Mouse (Mus musculus) limb, embryonic 15.5 days (tissue): ENCODE measurements around the gene Slc9c1. TPM values are rescaled to one million over a fixed set of nuclear protein-coding genes. Genes with fewer than 3 reads are reported as not detected.

Experiments used
- ATAC-seq: fragments of 200-750 bp; cut with Nextera tagmentation; 2 replicates; pipeline ENCODE4 v1.8.0; 2017; ENCODE audit warnings: low read depth, moderate TSS enrichment; ENCODE audit not compliant: insufficient number of reproducible peaks, low FRiP score, low TSS enrichment
- H3K27ac ChIP-seq: fragments of 300-500 bp; sonication (generic); 2 replicates; pipeline ENCODE4 v1.5.1; 2015; ENCODE audit warnings: moderate library complexity, mild to moderate bottlenecking, inconsistent platforms
- H3K27me3 ChIP-seq: fragments of 300-500 bp; sonication (generic); 2 replicates; pipeline ENCODE4 v1.6.1; 2015; ENCODE audit warnings: inconsistent platforms
- H3K36me3 ChIP-seq: fragments of 300-500 bp; sonication (generic); 2 replicates; pipeline ENCODE4 v1.6.1; 2015; ENCODE audit warnings: inconsistent platforms
- H3K4me1 ChIP-seq: fragments of 300-500 bp; sonication (generic); 2 replicates; pipeline ENCODE4 v1.6.1; 2015; ENCODE audit warnings: inconsistent platforms
- H3K4me2 ChIP-seq: fragments of 300-500 bp; sonication (generic); 2 replicates; pipeline ENCODE4 v1.6.1; 2015; ENCODE audit warnings: mild to moderate bottlenecking, inconsistent platforms
- H3K4me3 ChIP-seq: fragments of 300-500 bp; sonication (generic); 2 replicates; pipeline ENCODE4 v1.5.1; 2015; ENCODE audit warnings: mild to moderate bottlenecking, inconsistent platforms
- H3K9ac ChIP-seq: fragments of 300-500 bp; sonication (generic); 2 replicates; pipeline ENCODE4 v1.6.1; 2015; ENCODE audit warnings: inconsistent platforms
- H3K9me3 ChIP-seq: fragments of 300-500 bp; sonication (generic); 2 replicates; pipeline ENCODE4 v1.6.1; 2016; ENCODE audit warnings: inconsistent platforms
- WGBS: fragments of 180-500 bp; shearing (Covaris S2); methylation state at CpG from one replicate; pipeline ENCODE4 v1.1.7; 2015; 5-methylcytosine and 5-hydroxymethylcytosine counted together
- polyA plus RNA-seq: library from polyadenylated mRNA; unstranded; fragments of >200 nt; fragmentation: Nextera tagmentation; extraction: Ambion mirVana; gene quantifications from 2 replicates; pipeline ENCODE4 v1.2.1, GENCODE M21; 2015

The Slc9c1 gene
- polyA plus RNA-seq, 1 experiment from 2014 or later = not detected

DNA sequence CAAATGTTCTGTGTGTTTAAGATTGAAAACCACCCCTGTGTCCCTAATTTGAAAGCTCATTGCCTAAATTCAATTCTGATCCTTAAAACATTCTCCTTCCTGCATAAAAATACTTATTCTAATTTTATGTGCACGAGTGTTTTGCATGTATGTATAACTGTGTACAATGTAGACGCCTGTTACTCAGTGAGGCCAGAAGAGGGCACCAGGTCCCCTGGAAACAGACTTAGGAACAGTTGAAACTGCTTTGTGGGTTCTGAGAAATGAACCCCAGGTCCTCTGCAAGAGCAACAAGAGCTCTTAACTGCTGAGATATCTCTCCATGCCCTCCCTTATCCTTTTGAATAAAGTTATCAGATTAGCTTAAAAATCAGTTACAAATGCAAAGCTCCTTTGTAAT is 47.4 kb downstream of the Slc9c1 start:
- Histone ChIP-seq H3K27ac (no peak overlapping the region), H3K4me2 (no peak overlapping the region), H3K27me3 (no peaks in the 10 kb centered on the region), H3K4me3 (no peak overlapping the region), H3K9me3 (no peaks in the 10 kb centered on the region), H3K9ac (no peak overlapping the region), H3K36me3 (no peaks in the 10 kb centered on the region), H3K4me1 (no peaks in the 10 kb centered on the region)
- 16% methylated on average over 2 of the region's 2 CpGs for WGBS
- ATAC-seq = no peak

DNA sequence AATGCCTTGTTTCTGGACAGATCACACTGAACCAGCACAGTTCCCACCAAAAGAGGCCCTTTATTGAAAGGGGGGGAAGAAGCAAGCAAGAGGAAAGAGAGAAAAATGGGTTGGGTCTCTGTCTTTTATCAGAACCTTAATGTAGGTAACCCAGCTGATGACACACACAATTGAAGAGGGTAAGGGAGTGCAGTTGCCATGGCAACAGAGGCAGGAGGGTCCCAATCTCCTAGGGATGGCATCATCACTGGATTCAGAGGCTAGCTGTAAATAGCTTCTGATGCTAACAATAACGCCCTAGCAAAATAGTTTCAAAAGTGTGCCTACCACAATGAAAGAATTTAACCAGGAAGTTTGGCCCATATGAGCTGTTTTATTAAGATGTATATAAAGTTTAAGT is 58.5 kb downstream of the Slc9c1 start:
- Histone ChIP-seq H3K36me3 (no peaks in the 10 kb centered on the region), H3K9ac (no peak overlapping the region), H3K4me3 (no peak overlapping the region), H3K4me1 (no peaks in the 10 kb centered on the region), H3K9me3 (no peaks in the 10 kb centered on the region), H3K27me3 (no peaks in the 10 kb centered on the region), H3K27ac (no peak overlapping the region), H3K4me2 (no peak overlapping the region)
- WGBS = 73% methylated on average over 1 of the region's 1 CpGs
- no peak for ATAC-seq

DNA sequence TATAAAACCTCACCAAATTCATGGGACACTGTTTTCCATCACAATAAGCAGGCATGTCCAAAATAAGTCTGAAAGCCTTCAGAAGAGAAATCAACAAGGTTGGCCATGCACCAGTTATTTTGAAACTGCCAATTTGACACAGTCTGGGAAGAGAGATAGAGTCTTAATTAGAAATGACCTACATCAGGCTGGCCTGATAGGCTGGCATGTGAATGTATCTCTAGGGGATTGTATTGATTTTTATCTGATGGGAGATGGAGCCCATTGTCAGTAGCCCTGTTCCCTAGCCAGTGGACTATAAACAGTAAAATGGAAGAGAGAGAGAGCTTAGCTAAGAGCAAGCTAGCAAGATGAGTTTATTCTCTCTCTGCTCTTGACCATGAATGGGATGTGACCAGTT is 60.4 kb downstream of the Slc9c1 start:
- no peak overlapping the region for H3K27ac ChIP-seq
- H3K27me3 ChIP-seq = no peaks in the 10 kb centered on the region
- no peak overlapping the region for H3K4me3 ChIP-seq
- H3K9me3 ChIP-seq = no peaks in the 10 kb centered on the region
- no peak overlapping the region for H3K9ac ChIP-seq
- no peaks in the 10 kb centered on the region for H3K36me3 ChIP-seq
- no peak overlapping the region for H3K4me2 ChIP-seq
- ATAC-seq = no peak
- H3K4me1 ChIP-seq = no peaks in the 10 kb centered on the region

DNA sequence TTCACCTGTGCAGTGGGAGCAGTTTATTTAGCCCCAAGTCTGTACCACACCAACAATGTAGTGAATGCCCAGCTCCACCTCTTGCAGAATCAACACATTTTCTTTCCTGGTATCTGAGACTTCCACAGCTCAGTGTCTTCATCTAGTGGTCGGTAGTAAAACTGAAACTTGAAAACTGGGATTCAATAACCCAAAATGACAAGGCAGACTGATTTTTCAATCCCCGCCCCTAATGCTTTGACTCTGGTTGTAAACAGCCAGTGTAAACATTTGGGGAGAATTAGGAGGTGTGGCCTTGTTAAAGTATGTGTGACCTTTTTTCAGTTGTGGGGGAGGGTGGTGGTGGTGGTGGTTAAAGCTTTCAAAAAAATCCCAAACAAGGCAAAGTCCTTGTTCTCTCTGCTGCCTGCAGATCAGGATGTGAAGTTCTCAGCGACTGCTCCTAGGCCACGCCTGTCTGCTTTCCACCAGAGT is 73.4 kb downstream of the Slc9c1 start:
- Histone ChIP-seq H3K27ac (no peak overlapping the region), H3K4me3 (no peak overlapping the region), H3K27me3 (no peaks in the 10 kb centered on the region), H3K9ac (no peak overlapping the region), H3K36me3 (no peaks in the 10 kb centered on the region), H3K4me1 (no peaks in the 10 kb centered on the region), H3K9me3 (no peaks in the 10 kb centered on the region), H3K4me2 (no peak overlapping the region)
- 30% methylated on average over 4 of the region's 4 CpGs for WGBS
- no peak for ATAC-seq

DNA sequence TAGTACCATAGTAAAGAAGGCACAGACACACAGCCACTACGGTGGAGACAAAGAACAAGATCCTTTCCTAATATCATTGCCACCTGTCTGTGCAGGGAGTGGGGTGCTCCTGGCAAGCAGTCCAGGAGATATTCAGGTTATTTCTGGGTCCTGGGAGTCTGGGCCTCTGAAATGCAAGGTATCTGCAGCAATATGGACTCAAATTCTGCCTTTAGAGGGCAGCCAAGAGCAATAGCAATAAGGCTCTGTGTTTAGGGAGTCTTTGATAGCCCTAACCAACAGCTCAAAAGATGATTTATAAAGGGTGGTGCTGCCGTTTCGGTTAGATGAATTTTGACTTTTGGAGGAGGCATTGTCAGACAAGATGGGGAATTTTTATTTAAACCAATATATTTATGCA is 74.2 kb downstream of the Slc9c1 start:
- Histone ChIP-seq H3K27ac (no peak overlapping the region), H3K4me2 (no peak overlapping the region), H3K27me3 (no peaks in the 10 kb centered on the region), H3K4me1 (no peaks in the 10 kb centered on the region), H3K9ac (no peak overlapping the region), H3K4me3 (no peak overlapping the region), H3K36me3 (no peaks in the 10 kb centered on the region), H3K9me3 (no peaks in the 10 kb centered on the region)
- ATAC-seq = no peak
- 71% methylated on average over 3 of the region's 3 CpGs for WGBS

DNA sequence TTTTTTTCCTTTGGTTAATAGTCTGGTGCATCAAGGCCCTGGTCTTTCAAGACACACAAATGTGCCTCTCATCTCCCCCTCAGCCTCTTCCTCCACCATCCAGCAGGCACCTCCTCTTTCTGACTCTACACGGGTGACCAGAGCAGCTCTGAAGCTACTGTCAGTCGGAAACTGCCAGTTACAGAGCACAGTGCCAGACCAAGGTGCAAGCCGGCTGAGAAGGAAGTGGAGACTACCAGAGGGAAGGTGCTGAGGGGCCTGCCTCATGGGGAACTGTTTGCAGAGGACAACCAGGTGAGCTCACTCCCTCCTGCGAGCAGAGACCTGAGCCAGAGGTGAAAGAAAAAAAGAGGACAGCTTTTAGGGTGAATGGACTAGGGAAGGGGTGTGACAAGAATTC is 75.2 kb downstream of the Slc9c1 start, which contains the start of gene Gcsam:
TSS of gene Gcsam (plus strand) at position 114 of the 400 bp plus-strand sequence.
- H3K36me3 ChIP-seq = no peaks in the 10 kb centered on the region
- H3K4me2 ChIP-seq = no peak within 1 kb of the TSS
- no peak within 1 kb of the TSS for H3K27ac ChIP-seq
- no peak within 1 kb of the TSS for H3K4me3 ChIP-seq
- H3K9me3 ChIP-seq = no peaks in the 10 kb centered on the region
- H3K4me1 ChIP-seq = no peaks in the 10 kb centered on the region
- ATAC-seq = no peak
- WGBS = 65% methylated on average over 4 of the region's 4 CpGs
- H3K27me3 ChIP-seq = no peaks in the 10 kb centered on the region
- no peak within 1 kb of the TSS for H3K9ac ChIP-seq

DNA sequence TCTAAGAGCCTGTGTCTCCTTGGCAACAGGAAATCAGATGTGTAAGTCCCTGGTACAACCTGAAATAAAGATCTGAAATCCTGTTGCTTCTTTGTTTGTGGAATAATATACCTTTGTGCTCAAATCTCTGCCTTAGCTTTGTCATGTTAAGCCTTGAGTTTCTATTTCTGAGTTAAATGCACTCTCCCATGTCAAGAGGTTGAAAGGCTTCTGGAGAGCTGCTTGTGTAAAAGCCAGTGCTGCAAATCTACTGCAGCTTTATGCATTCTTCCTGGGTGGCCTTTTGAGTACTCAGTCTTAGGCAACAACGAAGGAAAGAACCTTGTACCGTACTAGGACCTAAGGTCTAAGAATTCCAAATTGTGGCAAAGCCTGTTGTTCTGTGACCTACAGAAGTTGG is 78.1 kb downstream of the Slc9c1 start:
- H3K4me1 ChIP-seq = no peaks in the 10 kb centered on the region

DNA sequence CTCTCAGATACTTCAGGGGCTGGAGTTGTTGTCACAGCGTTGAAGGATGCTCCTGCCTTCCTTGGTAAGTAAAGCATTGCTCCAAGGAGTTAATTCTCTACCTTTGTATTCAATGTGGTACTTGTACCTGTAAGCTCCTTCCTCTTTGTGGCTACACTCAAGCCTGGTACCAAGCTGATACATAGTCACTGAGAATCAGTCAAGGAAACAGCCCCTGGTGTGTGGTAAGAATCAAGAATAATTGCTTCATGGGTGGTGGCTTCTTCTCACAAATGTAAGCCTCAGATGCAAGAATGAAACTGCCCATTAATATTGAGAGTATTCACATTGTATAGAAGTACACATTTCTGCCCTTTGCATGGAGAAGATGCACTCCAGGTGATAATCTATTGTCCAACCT is 80.8 kb downstream of the Slc9c1 start:
- no peak overlapping the region for H3K9ac ChIP-seq
- no peaks in the 10 kb centered on the region for H3K36me3 ChIP-seq
- H3K27me3 ChIP-seq = no peaks in the 10 kb centered on the region
- 84% methylated on average over 1 of the region's 1 CpGs for WGBS
- no peaks in the 10 kb centered on the region for H3K9me3 ChIP-seq
- H3K27ac ChIP-seq = no peak overlapping the region
- no peak for ATAC-seq
- H3K4me2 ChIP-seq = no peak overlapping the region
- no peak overlapping the region for H3K4me3 ChIP-seq
- H3K4me1 ChIP-seq = no peaks in the 10 kb centered on the region

More for the DNA sequence above, 78.1 kb downstream of the Slc9c1 start:
- H3K27ac ChIP-seq = no peak overlapping the region
- H3K4me2 ChIP-seq = no peak overlapping the region
- no peak for ATAC-seq
- WGBS = 82% methylated on average over 2 of the region's 2 CpGs
- H3K36me3 ChIP-seq = no peaks in the 10 kb centered on the region
- no peak overlapping the region for H3K9ac ChIP-seq
- H3K9me3 ChIP-seq = no peaks in the 10 kb centered on the region
- no peak overlapping the region for H3K4me3 ChIP-seq
- no peaks in the 10 kb centered on the region for H3K27me3 ChIP-seq

DNA sequence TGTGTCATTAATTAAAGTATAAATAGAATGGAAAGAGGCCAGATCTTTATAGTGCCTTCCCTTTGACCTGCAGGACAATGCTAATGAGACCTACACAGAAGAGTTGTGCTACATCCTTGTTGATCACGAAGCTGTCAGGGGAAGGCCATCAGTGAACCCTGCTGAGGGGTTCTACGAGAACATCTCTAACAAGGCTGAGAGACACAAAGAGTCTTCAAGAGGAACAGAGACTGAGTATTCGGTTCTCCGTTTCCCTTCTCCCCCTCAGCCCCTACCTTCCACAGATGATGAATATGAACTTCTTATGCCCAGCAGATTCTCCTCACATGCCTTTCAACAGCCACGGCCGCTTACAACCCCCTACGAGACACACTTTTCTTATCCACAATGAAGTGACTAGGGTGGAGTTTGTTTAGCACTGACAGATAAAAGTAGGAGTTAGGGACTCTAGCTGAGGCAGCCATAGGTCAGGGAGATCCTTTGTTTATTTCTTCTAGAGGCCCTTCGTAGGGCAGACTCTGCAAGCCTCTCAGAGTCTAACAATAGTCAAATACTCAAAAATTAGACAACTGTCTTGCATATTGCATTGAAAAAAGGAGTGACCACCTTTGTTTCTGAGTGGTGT is 84.8 kb downstream of the Slc9c1 start:
- H3K27me3 ChIP-seq = no peaks in the 10 kb centered on the region
- H3K4me2 ChIP-seq = no peak overlapping the region
- H3K4me3 ChIP-seq = no peak overlapping the region
- no peaks in the 10 kb centered on the region for H3K9me3 ChIP-seq
- no peak for ATAC-seq
- H3K27ac ChIP-seq = no peak overlapping the region
- no peaks in the 10 kb centered on the region for H3K36me3 ChIP-seq
- 85% methylated on average over 8 of the region's 8 CpGs for WGBS
- H3K9ac ChIP-seq = no peak overlapping the region
- no peaks in the 10 kb centered on the region for H3K4me1 ChIP-seq

DNA sequence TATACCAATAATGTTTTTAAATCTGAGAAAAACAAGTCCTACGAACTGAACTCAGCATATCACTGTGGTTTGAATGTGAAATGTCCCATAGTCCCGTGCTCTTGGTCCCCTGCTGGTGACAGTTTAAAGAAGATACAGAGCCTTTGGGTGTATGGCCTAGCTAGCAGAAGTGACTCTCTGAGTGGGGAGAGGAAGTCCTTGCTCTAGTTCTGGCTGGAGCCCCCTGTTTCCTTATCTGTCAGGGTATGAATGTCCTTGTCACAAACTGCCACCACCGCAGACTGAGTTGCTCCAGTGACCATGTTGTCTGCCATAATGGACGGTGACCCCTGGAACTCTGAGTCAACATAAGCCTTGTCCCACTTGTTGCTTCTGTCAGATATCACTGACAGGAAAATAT is 88.1 kb downstream of the Slc9c1 start:
- Histone ChIP-seq H3K4me3 (no peak overlapping the region), H3K4me2 (no peak overlapping the region), H3K4me1 (no peaks in the 10 kb centered on the region), H3K27me3 (no peaks in the 10 kb centered on the region), H3K27ac (no peak overlapping the region), H3K9ac (no peak overlapping the region), H3K36me3 (no peaks in the 10 kb centered on the region), H3K9me3 (no peaks in the 10 kb centered on the region)
- WGBS = 89% methylated on average over 4 of the region's 4 CpGs
- ATAC-seq = no peak

DNA sequence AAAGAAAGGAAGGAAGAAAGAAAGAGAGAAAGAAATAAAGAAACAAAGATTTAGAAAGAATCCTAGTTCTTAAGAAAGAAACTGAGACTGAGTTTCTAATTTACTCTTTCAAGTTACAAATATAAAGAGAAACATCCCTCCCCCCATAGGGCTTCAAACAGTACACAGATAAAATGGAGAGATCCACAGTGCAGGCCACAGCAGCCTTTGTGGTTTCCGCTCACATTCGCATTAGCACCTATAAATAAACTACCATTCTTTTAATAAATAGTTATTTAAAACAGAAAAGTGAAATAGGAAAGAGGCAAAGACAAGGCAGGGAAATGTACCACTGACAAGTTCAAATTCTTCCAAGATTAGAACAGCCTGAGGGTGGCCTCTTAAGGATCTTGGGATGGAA is 89.7 kb downstream of the Slc9c1 start:
- Histone ChIP-seq H3K4me3 (no peak overlapping the region), H3K27ac (no peak overlapping the region), H3K27me3 (no peaks in the 10 kb centered on the region), H3K9me3 (no peaks in the 10 kb centered on the region), H3K4me2 (no peak overlapping the region), H3K9ac (no peak overlapping the region), H3K4me1 (no peaks in the 10 kb centered on the region), H3K36me3 (no peaks in the 10 kb centered on the region)
- WGBS = 69% methylated on average over 2 of the region's 2 CpGs
- ATAC-seq = no peak

DNA sequence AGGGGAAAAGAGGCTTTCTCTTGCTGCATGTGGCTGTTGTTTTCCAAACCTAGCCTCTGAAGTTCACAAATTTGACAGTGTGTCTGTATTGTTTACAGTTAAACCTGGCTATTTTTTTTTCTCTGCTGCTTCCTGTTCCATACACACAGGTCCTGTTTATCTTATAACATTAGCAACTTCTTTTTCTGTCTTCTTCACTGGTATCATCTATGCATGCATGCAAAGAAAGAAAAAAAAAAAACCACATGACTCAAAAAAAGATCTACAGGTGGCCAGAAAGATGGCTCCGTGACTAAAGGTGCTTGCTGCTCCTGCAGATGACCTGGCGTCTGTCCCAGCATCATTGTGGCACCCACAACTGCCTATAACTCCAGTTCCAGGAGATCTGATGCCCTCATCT is 90.2 kb downstream of the Slc9c1 start:
- Histone ChIP-seq H3K4me1 (no peaks in the 10 kb centered on the region), H3K9me3 (no peaks in the 10 kb centered on the region), H3K9ac (no peak overlapping the region), H3K4me2 (no peak overlapping the region), H3K27ac (no peak overlapping the region), H3K27me3 (no peaks in the 10 kb centered on the region), H3K36me3 (no peaks in the 10 kb centered on the region), H3K4me3 (no peak overlapping the region)
- ATAC-seq = no peak
- 77% methylated on average over 2 of the region's 2 CpGs for WGBS
